Mouse (Mus musculus): ENCODE results near the gene Col5a3.

- TF ChIP-seq CTCF (IDR thresholded peaks at IDR 0.05; ENCODE audit: low read depth): no peak
- TF ChIP-seq EP300 (IDR thresholded peaks at IDR 0.05; ENCODE audit: low read depth): no peak
Observed at GRCm38 (mm10) chr9:20834881-20835280, 20.0 kb upstream of the Col5a3 start.

Measured in liver, embryonic 14.5 days (tissue).